Mouse (Mus musculus) adrenal gland, postnatal 4 days (tissue): ENCODE data around the gene Vmn1r90. TPM values are rescaled to one million over a fixed set of nuclear protein-coding genes. Genes with fewer than 3 reads are reported as not detected.
"Not testable (repeated sequence)": the region's sequence is repeated elsewhere in the genome, so short reads cannot be mapped to it uniquely, and the experiment has no call there.

Source experiments
- DNase-seq, 2 experiments: peaks; one replicate each; pipeline ENCODE4 v3.0.0; 2021 to 2022; ENCODE audit warnings: low spot score in 2 of 2, mixed read lengths in 2 of 2
- long read RNA-seq, 2 experiments: library from polyadenylated mRNA; stranded (forward); transcript quantifications; one replicate each; pipeline ENCODE4 v2.0.0; 2021
- total RNA-seq, 2 experiments: library from RNA; stranded (reverse); gene quantifications; 2 replicates each; pipeline ENCODE4 v1.2.3; 2021

The Vmn1r90 gene
- under 1 TPM; 0.06 to 0.17 TPM for total RNA-seq
- long read RNA-seq, experiment 1, result 0 reads
- long read RNA-seq, experiment 2, result 0 reads

GRCm38 (mm10) chr7:14563406-14563805 is at the start of gene Vmn1r90:
TSS of gene Vmn1r90 (minus strand) at chr7:14563506.
- no peak for DNase-seq

- DNase-seq, result not testable (repeated sequence)
These were observed 29.7 kb upstream of the Vmn1r90 start for GRCm38 (mm10) chr7:14593009-14593408.

- no peak for DNase-seq
These were observed 11.0 kb downstream of the Vmn1r90 start for GRCm38 (mm10) chr7:14552284-14552683.

- DNase-seq, result no peak
These were observed 38.0 kb downstream of the Vmn1r90 start for GRCm38 (mm10) chr7:14525280-14525679.

GRCm38 (mm10) chr7:14522636-14523035 is 40.7 kb downstream of the Vmn1r90 start:
- DNase-seq, result no peak

GRCm38 (mm10) chr7:14518301-14518700 is 45.0 kb downstream of the Vmn1r90 start:
- DNase-seq, result no peak

Other genes with a start within 250 kb of the Vmn1r90 start
- gene Obox8, start 229.9 kb downstream of the Vmn1r90 start, total RNA-seq, result not detected
- gene Sult2a8, start 116.7 kb downstream of the Vmn1r90 start, total RNA-seq, result 1 to 10 TPM in 1 of 2 experiments, under 1 TPM in 1; 0.42 to 5.9 TPM
- gene Sult2a7, start 69.3 kb downstream of the Vmn1r90 start, total RNA-seq, result not detected
- gene Obox7, start 96.0 kb upstream of the Vmn1r90 start, total RNA-seq, result not detected